Mouse (Mus musculus): ENCODE results near the gene Mettl21c.
"Not testable (repeated sequence)": the region's sequence is repeated elsewhere in the genome, so short reads cannot be mapped to it uniquely, and the experiment has no call there.

Mettl21c gene

DNA sequence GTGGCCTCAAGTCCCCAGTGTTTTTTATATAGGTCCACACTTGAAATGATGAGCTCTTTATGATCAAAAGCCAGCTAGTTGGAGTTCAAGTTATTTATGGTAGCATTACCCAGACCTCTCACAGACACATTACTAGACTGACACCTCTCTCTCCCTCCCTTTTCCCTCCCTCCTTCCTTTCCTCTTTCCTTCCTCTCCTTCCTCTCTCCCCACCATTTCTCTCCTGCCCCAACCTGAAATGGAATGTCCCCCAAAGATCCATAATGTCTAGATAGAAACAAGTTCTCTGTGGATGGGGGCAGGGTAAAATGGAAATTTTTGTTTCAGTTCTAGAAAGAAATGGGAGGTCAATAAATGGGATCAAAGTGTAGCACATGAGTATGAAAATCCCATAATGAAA lies at the start of gene Mettl21c:
Mettl21c (minus strand) TSS at position 101 of the 400 bp plus-strand sequence.
- DNase-seq (ENCODE audit: low spot score), result no peak

DNA sequence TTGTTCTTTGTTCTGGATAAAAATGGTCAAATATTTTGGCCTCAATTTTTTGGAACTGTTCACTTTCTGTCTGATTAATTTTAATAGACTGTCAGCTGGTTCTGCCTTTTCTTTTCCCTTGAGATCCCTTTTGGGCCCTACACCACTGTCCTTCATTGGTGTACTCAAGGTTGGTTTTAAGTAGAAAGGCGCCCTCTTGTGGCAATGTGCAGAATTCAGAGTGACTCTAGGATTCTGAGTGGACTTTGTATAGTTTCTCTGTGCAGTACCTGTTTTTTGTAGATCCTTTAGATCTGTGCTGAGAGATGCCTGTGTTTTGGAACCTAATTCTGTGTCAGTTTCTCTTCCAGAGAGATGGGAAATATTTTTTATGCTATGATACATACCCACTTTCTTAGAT lies 44.8 kb upstream of the Mettl21c start:
- peak; percentile 49 for DNase-seq (ENCODE audit: low spot score)

DNA sequence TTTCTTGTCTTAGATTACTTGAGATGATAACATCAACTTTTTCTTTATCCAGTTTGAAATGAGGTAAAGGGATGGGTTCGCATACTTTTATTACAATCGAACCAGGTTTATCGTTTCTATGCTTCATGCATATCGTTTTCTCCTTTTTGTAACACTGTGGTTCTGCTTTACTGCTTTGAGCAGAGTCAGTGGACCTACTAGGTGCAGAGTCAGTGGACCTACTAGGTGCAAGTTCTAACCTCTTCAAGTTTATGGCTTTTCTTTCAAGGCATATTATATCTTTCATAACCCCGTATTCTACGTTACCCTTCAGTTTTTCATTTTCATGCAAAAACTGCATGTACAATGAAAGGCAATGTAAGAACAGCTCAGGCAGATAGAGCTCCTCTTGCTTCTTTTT lies 43.6 kb upstream of the Mettl21c start:
- no peak for DNase-seq (ENCODE audit: low spot score)

DNA sequence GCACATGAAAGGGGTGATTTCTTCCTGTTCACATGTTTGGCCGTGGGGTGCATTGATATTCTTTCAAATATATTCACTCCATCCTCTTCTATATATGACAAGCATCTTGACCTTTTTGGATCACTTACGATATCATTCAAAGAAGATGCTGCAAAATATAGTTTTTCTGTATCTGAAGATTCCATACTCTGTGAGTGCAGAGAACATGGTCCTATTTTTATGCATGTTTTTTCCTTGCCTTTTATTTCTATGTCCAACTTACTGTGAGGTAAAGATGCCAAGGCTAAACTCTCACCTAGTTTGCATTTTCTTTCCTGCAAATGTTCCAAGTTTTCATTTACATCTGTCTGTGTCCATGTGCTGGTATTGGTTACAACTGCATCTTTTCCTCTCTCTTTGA lies 42.0 kb upstream of the Mettl21c start, which contains the start of gene Gm8251:
Gm8251 (minus strand) TSS at position 101 of the 400 bp plus-strand sequence.
- no peak for DNase-seq (ENCODE audit: low spot score)

DNA sequence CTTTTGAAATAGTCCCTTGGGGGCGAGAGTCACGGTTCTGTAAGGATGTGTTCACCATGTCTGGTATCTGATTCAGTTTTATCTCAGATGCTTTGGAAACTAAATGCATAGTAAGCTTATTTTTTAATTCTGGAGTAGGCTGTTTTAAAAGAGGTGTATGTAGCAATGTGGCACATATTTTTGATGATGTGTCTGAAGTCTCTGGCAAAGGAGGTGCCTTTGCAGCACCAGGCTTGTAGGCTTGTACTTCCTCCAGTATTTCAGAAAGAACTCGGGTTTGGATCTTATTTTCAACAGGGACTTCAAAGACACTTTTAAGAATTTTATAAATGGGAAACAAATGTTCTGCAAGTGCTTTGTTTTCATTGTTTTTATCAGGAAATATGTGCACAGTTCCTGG lies 38.0 kb upstream of the Mettl21c start:
- DNase-seq (ENCODE audit: low spot score), result no peak

DNA sequence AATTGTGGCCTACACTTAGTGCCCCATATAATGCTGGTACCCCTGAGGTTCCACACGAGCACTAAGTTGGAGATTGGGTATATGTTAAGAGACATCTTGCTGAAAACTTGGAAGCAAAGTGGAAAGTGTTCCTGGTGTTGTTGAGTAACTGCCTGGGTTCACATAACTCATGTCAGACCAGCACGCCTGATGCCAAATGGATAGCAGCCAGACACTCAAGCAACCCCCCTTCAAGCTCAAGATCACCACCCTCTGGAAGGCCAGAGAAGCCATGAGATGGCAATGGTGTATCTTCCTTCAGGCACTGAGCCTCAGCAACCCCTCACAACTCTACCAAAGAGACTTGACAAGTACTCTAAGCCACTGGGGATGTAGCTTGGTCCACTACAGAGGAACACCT lies 26.7 kb upstream of the Mettl21c start:
- no peak for DNase-seq (ENCODE audit: low spot score)

DNA sequence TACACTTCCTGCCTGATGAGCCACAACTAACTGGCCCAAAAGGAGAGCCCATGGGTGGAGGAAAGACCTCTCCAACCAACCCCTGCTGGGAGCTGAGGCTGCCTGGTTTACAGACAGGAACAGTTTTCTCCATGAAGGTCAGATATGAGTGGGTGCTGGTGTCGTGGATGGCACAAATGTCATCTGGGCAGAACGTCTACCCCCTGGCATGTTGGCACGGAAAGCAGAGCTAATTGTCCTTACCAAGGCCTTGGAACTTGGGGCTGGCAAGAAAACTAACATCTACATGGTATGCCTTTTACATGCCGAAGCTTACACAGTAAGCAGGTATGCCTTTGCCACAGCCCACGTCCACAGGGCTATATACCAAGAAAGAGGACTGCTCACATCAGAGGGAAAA lies 25.9 kb upstream of the Mettl21c start:
- not testable (repeated sequence) for DNase-seq (ENCODE audit: low spot score)

DNA sequence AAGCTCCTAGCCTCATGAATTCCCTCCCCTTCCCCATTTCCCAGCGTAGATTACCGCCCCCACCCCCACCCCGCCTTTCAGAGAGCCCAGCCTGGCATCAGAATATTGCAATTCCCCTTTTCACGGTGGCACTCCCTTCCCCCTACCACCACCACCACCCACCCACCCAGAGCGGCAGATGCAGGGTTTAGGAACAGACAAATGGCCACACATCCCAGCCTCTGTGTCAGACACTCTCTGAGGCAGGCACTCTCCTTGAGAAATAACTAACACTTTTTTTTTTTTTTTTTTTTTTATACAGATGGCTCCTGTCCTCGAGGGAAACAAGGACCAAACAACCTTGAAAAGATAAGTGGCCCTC lies 22.7 kb upstream of the Mettl21c start:
- no peak for DNase-seq (ENCODE audit: low spot score)

DNA sequence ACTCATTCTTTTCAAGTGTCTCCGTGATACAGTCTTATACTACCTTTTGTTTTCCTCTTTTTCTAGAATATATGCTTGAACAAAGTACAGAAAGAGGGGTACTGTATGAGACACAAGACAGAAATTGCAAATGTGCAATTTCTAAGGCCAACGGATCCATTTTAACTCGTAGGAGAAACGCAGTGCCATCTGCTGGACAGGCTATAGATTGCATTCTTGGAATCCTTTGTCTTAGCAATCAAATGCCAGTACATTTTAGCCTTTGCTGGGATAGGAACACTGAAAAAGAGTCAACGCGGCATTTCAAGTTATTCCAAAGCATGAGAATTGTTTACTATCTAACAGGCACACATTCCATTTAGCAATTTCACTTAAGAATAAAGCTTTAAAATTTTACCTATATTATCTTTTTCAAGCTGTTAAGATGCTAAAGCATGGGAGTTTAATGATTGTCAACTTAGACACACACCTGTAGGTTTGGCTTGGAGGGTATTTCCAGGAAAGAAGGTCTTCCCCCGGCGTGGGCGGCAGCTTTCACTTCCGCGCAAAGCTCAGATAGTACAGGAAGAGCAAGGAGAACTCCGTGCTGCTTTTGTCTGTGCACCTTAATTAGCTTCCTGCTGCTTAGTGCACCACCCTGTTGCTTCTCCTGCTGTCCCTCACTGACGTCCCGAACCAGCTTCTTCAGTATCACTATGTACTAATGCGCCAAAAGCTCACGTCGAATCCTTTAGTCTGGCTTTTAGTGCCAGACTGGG lies 22.1 kb upstream of the Mettl21c start:
- peak; percentile 87 for DNase-seq (ENCODE audit: low spot score)

DNA sequence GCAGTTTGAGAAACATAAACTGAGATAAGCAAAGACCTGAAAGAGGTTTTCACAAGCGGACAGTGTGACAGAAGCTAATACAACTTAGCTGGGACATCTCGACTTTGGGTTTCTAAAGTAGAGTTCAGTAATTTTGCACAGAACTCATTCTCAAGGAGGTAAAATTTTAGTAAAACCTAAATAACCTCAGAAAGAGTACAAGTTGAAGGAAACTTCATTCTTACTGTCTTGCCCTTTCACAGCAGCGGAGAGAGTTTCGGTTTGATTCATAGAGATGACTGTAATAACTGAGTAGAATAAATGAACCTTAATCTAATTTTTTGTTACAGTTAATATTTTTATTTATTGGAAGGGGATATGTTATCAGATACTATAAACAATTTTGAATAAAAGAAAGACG lies 13.1 kb upstream of the Mettl21c start:
- DNase-seq (ENCODE audit: low spot score), result no peak

DNA sequence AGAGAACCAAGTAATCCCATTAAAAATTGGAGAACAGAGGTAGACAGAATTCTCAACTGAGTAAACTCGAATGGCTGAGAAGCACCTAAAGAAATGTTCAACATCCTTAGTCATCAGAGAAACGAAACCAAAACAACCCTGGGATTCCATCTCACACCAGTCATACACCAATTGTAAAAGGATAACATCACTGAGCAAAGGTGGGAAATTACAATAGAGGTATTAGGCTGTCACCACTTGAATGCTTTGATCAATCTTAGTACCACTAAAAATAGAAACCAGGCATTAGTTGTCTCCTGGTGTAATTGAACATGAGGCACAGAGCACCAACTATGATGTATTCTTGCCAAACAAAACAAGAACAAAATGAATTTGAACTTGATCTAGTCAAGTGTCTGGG lies 12.4 kb upstream of the Mettl21c start:
- DNase-seq (ENCODE audit: low spot score), result no peak

DNA sequence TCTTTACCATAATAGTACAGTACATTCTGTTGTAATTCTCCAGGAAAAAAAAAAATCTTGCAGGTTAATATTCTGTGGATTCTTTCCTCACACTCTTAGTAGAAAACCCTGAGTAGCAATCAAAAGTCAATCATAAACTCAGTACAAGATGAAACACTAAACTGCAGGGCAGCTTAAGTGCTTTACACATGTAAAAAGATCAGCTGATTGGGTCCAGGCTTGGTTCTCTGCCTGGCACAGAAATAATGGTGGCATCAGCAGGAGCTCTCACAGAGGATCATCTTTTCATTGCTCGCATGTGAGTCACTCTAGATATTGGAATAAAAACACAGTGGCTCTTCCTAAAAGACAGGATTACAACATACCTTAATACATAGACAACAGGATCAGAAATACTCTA lies 7.8 kb upstream of the Mettl21c start:
- no peak for DNase-seq (ENCODE audit: low spot score)

DNA sequence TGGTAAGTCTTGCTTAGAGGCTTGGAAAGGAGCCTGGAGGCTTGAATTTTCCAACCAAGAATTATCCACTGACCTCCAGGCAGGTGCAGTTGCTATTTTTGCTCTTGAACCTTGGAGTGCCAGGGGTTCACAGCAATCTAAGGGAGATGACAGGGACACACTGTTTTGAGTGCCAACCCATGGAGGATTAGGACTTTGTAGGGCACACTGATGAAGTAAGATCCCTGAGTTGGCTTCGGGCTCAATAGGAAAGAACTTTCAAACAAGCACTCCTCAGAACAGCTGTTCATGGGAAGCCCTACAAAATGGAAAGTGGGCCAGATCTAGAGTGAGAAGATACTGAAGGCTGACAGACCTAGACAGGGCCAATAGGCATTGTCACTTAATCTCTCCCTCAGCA lies 2.8 kb upstream of the Mettl21c start:
- no peak for DNase-seq (ENCODE audit: low spot score)

DNA sequence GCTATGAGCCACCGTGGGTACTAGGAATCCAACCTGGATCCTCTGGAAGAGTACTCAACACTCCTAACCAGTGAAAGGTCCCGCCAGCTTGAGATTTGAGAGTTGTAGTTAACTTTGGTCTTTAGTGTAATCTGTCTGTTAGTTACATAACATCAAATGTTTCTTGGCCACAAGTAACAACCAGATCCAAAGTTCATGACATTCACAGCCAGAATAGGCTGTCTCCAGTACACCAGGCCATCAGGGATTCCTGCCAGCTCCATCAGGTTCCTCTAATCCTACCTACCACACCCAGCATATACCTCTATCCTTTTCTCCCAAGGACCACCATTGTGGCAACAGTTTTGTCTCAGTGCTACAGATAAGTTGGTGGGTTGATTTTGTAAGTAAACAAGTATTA lies 4.3 kb downstream of the Mettl21c start:
- DNase-seq (ENCODE audit: low spot score), result no peak

DNA sequence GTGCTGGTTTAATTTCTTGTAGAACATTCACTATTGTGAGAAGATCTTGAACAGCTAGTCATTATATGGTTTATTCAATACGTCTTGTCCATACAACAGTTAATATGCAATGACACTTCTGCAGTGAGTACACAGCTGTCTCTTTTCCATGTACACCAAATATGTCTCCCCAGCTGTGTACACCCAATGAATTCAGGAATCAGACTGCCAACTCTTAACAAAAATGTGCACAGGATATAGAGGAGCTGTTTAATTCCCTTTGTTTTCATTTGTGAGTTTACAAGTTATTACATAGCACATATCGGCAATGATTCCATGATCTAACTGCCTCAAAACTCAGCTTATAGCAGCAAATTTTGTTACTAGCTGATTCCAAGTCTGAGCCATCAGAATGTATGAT lies 15.3 kb downstream of the Mettl21c start:
- DNase-seq (ENCODE audit: low spot score), result no peak

DNA sequence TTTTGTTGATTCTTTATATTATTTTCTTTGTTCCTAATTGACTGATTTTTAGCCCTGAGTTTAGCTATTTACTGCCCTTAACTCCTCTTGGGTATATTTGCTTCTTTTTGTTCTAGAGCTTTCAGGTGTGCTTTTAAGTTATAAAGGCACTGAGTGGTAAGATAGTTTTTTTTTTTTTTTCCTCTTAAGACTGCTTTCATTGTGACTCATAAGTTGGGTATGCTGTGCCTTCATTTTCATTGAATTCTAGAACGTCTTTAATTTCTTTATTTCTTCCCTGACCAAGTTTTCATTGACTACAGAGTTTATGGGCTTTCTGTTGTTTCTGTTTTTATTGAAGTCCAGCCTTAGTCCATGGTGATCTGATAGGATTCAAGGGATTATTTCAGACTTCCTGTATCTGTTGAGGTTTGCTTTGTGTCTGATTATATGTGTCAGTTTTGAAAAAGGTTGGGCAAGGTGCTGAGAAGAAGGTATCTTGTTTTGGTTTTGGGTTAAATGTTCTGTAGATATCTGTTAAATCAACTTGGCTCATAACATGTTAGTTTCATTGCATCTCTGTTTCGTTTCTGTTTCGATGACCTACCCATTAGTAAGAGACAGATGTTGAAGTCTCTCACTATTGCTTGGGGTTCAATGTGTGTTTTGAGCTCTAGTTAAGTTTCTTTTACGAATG lies 22.8 kb downstream of the Mettl21c start:
- no peak for DNase-seq (ENCODE audit: low spot score)

DNA sequence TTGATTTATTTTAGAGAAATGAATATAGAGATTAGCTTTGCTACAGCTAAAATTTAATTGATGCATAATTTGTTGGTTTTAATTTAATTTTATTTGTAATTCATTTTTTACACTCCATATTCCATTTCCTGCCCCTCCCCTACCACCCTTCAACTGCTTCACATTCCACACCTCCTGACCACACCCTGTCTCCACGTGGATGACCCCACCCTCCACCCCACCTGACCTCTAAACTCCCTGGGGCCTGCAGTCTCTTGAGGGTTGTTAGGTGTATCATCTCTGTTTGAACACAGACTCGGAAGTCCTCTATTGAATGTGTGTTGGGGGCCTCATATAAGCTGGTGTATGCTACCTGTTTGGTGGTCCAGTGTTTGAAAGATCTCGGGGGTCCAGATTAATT lies 48.7 kb downstream of the Mettl21c start:
- no peak for DNase-seq (ENCODE audit: low spot score)

DNA sequence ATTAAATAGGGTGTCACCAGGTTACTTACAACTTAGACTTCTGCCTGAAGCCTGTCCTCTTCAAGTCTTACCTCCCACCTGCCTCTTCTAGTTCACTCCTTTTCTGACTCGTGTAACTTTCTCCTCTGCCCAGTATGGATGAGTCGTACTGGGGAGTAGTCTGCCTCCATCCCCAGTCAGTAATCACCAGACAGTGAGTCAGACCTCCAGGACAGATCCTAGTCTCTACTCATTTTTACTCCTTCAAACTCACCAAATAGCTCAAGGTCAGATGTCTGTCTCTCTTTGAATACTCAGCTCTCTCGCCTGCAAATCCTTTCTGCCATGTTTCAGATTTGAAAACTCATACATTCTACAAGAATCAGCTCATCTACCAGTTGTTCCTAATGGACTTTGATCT lies 50.5 kb downstream of the Mettl21c start:
- no peak for DNase-seq (ENCODE audit: low spot score)

DNA sequence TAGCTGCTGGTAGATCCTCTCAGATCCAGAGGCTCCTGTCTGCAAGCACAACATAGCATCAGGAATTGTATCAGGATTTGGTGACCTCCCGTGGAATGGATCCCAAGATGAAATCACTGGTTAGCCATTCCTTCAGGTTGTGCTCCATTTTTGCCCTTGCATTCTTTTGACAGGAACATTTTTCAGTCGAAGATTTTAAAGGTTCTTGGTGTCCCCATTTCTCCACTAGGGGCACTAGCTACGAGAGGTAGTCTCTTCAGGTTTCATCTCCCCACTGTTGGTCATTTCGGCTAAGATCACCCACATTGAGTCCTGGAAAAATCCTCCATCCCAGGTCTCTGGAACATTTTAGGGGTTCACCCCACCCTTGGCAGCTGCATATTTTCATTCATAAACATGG lies 53.1 kb downstream of the Mettl21c start:
- DNase-seq (ENCODE audit: low spot score), result peak; percentile 21

DNA sequence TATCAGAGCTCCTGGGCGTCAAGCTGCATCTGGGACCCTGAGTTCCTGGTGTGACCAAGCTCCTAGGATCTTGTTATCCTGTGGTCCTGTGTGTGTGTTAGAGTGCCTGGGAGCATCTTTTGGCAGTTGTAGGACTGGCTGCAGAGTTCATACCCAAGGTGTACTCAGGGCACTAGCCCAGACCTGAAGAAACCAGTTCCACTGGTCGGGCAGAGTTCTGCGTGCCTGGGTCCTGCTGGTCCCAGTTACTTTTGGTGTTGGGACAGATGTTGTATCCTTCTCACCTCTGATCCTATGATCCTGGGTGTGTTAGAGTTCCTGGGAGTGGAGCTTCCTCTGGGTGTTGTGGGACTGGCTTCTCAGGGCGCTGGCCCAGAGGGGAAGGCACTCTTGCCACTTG lies 55.5 kb downstream of the Mettl21c start:
- DNase-seq (ENCODE audit: low spot score), result no peak
